ENCODE assay signal across 20 mouse cellular contexts in genomic region chr15:36929786-36930185, GRCm38 (mm10).
A peak's percentile ranks its signal among the peaks of the same experiment; 100 is the strongest.
DNase-seq lines count a peak whose midpoint lies in the region; ATAC-seq and TF ChIP-seq lines count a peak whose summit lies in the region.
"Had no signal": no experiment of that assay in that cellular context is flagged by ENCODE, and none has a peak within 500 bp of the region (broad histone marks: within the 10 kb centered on the region; RNA-seq: fewer than 3 reads in every experiment).

No protein-coding gene starts in this region.

- 0 out of 2 replicates have a peak, but pooled peaks have one; percentile 35 for ATAC-seq in liver, embryonic 16.5 days (ENCODE audit: low read depth)
- ATAC-seq: forebrain, postnatal 0 days had no signal

- H3K9ac ChIP-seq in liver, embryonic 16.5 days (ENCODE audit: low read depth, low read length) = no peak overlapping the region
- H3K9ac ChIP-seq: embryonic facial prominence, embryonic 13.5 days; forebrain, embryonic 12.5 days; forebrain, postnatal 0 days; heart, embryonic 13.5 days; hindbrain, embryonic 15.5 days had no signal

- no peaks in the 10 kb centered on the region for H3K27me3 ChIP-seq in testis, adult 2 months (ENCODE audit: control insufficient read depth, insufficient read depth, low read length)
- H3K27me3 ChIP-seq in liver, embryonic 16.5 days (ENCODE audit: control insufficient read depth, insufficient read depth, low read depth, low read length) = no peaks in the 10 kb centered on the region
- no peaks in the 10 kb centered on the region for H3K27me3 ChIP-seq in cerebellum, adult 2 months (ENCODE audit: control insufficient read depth, insufficient read depth, low read length)
- H3K27me3 ChIP-seq: CH12.LX; embryonic facial prominence, embryonic 13.5 days; forebrain, embryonic 12.5 days; heart, embryonic 13.5 days; hindbrain, embryonic 15.5 days had no signal

- H3K4me3 ChIP-seq in testis, adult 2 months (ENCODE audit: control insufficient read depth, low read depth, low read length) = peak overlapping the region; percentile 23
- no peak overlapping the region for H3K4me3 ChIP-seq in liver, embryonic 16.5 days (ENCODE audit: low read depth, low read length)
- no peak overlapping the region for H3K4me3 ChIP-seq in cerebellum, adult 2 months (replicated peaks; ENCODE audit: insufficient read depth, low read depth, low read length)
- H3K4me3 ChIP-seq: embryonic facial prominence, embryonic 13.5 days; forebrain, embryonic 12.5 days; heart, embryonic 13.5 days; hindbrain, embryonic 15.5 days had no signal

- no peak overlapping the region for H3K4me2 ChIP-seq in liver, embryonic 16.5 days (ENCODE audit: low read depth, low read length)
- H3K4me2 ChIP-seq: embryonic facial prominence, embryonic 13.5 days; forebrain, embryonic 12.5 days; heart, embryonic 13.5 days; hindbrain, embryonic 15.5 days had no signal

- WGBS in liver, embryonic 16.5 days (ENCODE audit: insufficient replicate concordance) = 62% methylated on average over 2 of the region's 2 CpGs
- 91% methylated on average over 2 of the region's 2 CpGs for whole genome bisulfite sequencing in cerebellum, adult 2 months

- H3K9me3 ChIP-seq in liver, embryonic 16.5 days (replicated peaks; ENCODE audit: control insufficient read depth, low read length) = no peaks in the 10 kb centered on the region
- H3K9me3 ChIP-seq: embryonic facial prominence, embryonic 13.5 days; forebrain, embryonic 12.5 days; heart, embryonic 13.5 days; hindbrain, embryonic 15.5 days had no signal

- TF ChIP-seq CTCF in testis, adult 2 months (IDR thresholded peaks at IDR 0.05; ENCODE audit: control insufficient read depth, insufficient read depth, insufficient replicate concordance, low read depth, low read length) = no peak
- no peak for TF ChIP-seq CTCF in cerebellum, adult 2 months (IDR thresholded peaks at IDR 0.05; ENCODE audit: borderline replicate concordance, insufficient read depth, low read depth, low read length)

- H3K4me1 ChIP-seq in testis, adult 2 months (ENCODE audit: control insufficient read depth, insufficient read depth, low read length) = peaks cover 7% of the 10 kb centered on the region
- no peaks in the 10 kb centered on the region; the same call in 1 of the 2 replicates for H3K4me1 ChIP-seq in liver, embryonic 16.5 days (ENCODE audit: control insufficient read depth, low read depth, low read length)
- H3K4me1 ChIP-seq in cerebellum, adult 2 months (ENCODE audit: control insufficient read depth, insufficient read depth, low read length) = no peaks in the 10 kb centered on the region
- H3K4me1 ChIP-seq: embryonic facial prominence, embryonic 13.5 days; forebrain, embryonic 12.5 days; hindbrain, embryonic 15.5 days had no signal

- H3K36me3 ChIP-seq in testis, adult 2 months (ENCODE audit: control insufficient read depth, insufficient read depth, low read length) = no peaks in the 10 kb centered on the region
- no peaks in the 10 kb centered on the region for H3K36me3 ChIP-seq in liver, embryonic 16.5 days (ENCODE audit: control insufficient read depth, insufficient read depth)
- H3K36me3 ChIP-seq: embryonic facial prominence, embryonic 13.5 days; forebrain, embryonic 12.5 days; heart, embryonic 13.5 days; hindbrain, embryonic 15.5 days had no signal

- H3K27ac ChIP-seq in testis, adult 2 months (ENCODE audit: control insufficient read depth, insufficient read depth, low read depth, low read length) = no peak overlapping the region
- H3K27ac ChIP-seq in liver, embryonic 16.5 days (ENCODE audit: low read length) = no peak overlapping the region
- H3K27ac ChIP-seq in cerebellum, adult 2 months (ENCODE audit: insufficient read depth, low read length) = no peak overlapping the region
- H3K27ac ChIP-seq: embryonic facial prominence, embryonic 13.5 days; forebrain, embryonic 12.5 days; heart, embryonic 13.5 days; hindbrain, embryonic 15.5 days had no signal

- DNase-seq in testis, postnatal 10 days (ENCODE audit: low spot score) = no peak
- DNase-seq in R1 (ENCODE audit: low read depth, low spot score) = peak; percentile 77
- no peak for DNase-seq in gastrocnemius, postnatal 4 days (ENCODE audit: low spot score in 2 of 2)
- DNase-seq in MN1 (ENCODE audit: low spot score) = no peak
- no peak for DNase-seq in cerebellum, adult 2 months
- DNase-seq: adrenal gland, postnatal 10 days; cerebellum, adult 11-12 months; cerebellum, adult 9-11 months; cerebellum, postnatal 36 days; forebrain, postnatal 0 days; gastrocnemius, postnatal 14 days; heart, adult 11 months; heart, postnatal 36 days had no signal

- TF ChIP-seq POLR2A in testis, adult 2 months (IDR thresholded peaks at IDR 0.05; ENCODE audit: control insufficient read depth, low read depth, low read length) = no peak
- no peak for TF ChIP-seq POLR2A in cerebellum, adult 2 months (IDR thresholded peaks at IDR 0.05; ENCODE audit: borderline replicate concordance, insufficient read depth, low read length)
